Mouse (Mus musculus) gastrocnemius, adult 18-20 months (tissue): ENCODE results near the gene Ttc9b. TPM values are rescaled to one million over a fixed set of nuclear protein-coding genes. Genes with fewer than 3 reads are reported as not detected.
"Not testable (repeated sequence)": the region's sequence is repeated elsewhere in the genome, so short reads cannot be mapped to it uniquely, and the experiment has no call there.

Experiments
- DNase-seq: peaks from one replicate; pipeline ENCODE4 v3.0.0; 2021; ENCODE audit warnings: low spot score
- total RNA-seq, 2 experiments: library from RNA; stranded (reverse); gene quantifications; 2 replicates each; pipeline ENCODE4 v1.2.3; 2021

The Ttc9b gene
- total RNA-seq, 2 experiments from 2014 or later: not detected

- not testable (repeated sequence) for DNase-seq
Measured at GRCm38 (mm10) chr7:27635094-27635493, 18.6 kb upstream of the Ttc9b start.

- no peak for DNase-seq
Measured at GRCm38 (mm10) chr7:27644471-27644870, 9.2 kb upstream of the Ttc9b start.

GRCm38 (mm10) chr7:27646516-27646915 lies 7.2 kb upstream of the Ttc9b start:
- DNase-seq: no peak

- DNase-seq: no peak
Measured at GRCm38 (mm10) chr7:27647281-27648002, 6.3 kb upstream of the Ttc9b start.

GRCm38 (mm10) chr7:27649723-27650122 lies 4.0 kb upstream of the Ttc9b start:
- DNase-seq: no peak

GRCm38 (mm10) chr7:27650949-27651348 lies 2.8 kb upstream of the Ttc9b start:
- DNase-seq: peak; percentile 61

GRCm38 (mm10) chr7:27654607-27655276 lies 1.0 kb downstream of the Ttc9b start:
- no peak for DNase-seq

GRCm38 (mm10) chr7:27655545-27655944 lies 1.8 kb downstream of the Ttc9b start:
- DNase-seq: no peak

- no peak for DNase-seq
Measured at GRCm38 (mm10) chr7:27656600-27656999, 2.9 kb downstream of the Ttc9b start.

GRCm38 (mm10) chr7:27657824-27658395 lies 4.2 kb downstream of the Ttc9b start:
- DNase-seq: no peak

- DNase-seq: no peak
Measured at GRCm38 (mm10) chr7:27658712-27659663, 5.3 kb downstream of the Ttc9b start.

GRCm38 (mm10) chr7:27662038-27662437 lies 8.3 kb downstream of the Ttc9b start:
- DNase-seq: no peak

GRCm38 (mm10) chr7:27673064-27673574 lies 19.4 kb downstream of the Ttc9b start:
- no peak for DNase-seq

GRCm38 (mm10) chr7:27673575-27674131 lies 19.9 kb downstream of the Ttc9b start:
- no peak for DNase-seq

GRCm38 (mm10) chr7:27674195-27674521 lies 20.4 kb downstream of the Ttc9b start:
- DNase-seq: no peak

GRCm38 (mm10) chr7:27674522-27675221 lies 21.0 kb downstream of the Ttc9b start, which contains the start of gene Map3k10:
Map3k10 (minus strand) TSS chr7:27674598.
- peak; percentile 93 for DNase-seq

GRCm38 (mm10) chr7:27675222-27675612 lies 21.5 kb downstream of the Ttc9b start:
- no peak for DNase-seq

GRCm38 (mm10) chr7:27683218-27683617 lies 29.5 kb downstream of the Ttc9b start:
- DNase-seq: no peak

GRCm38 (mm10) chr7:27685220-27685619 lies 31.5 kb downstream of the Ttc9b start:
- no peak for DNase-seq

GRCm38 (mm10) chr7:27685681-27686080 lies 32.0 kb downstream of the Ttc9b start:
- no peak for DNase-seq
